Mouse (Mus musculus) MEL (cell line): ENCODE measurements around the gene Atp6v0a1.

Source experiments
- CHD1 ChIP-seq: IDR thresholded peaks from 2 replicates; pipeline ENCODE4 v1.6.1; 2012; ENCODE audit warnings: low read depth, mild to moderate bottlenecking, inconsistent platforms, low read length, improper control_type of control experiment
- CTCF ChIP-seq, 3 experiments: IDR thresholded peaks in 2 of 3; conservative IDR thresholded peaks in 1 of 3; 2 replicates each; pipeline ENCODE4 v1.5.1; 2011 to 2012; ENCODE audit warnings: low read length in 3 of 3, low read depth in 2 of 3, mild to moderate bottlenecking in 2 of 3, improper control_type of control experiment in 1 of 3, inconsistent platforms in 1 of 3, mixed read lengths in 1 of 3, moderate library complexity in 1 of 3; ENCODE audit not compliant: control insufficient read depth in 1 of 3, insufficient read depth in 1 of 3, poor library complexity in 1 of 3, severe bottlenecking in 1 of 3
- ELF1 ChIP-seq: IDR thresholded peaks from 2 replicates; pipeline ENCODE4 v1.6.1; 2014; ENCODE audit warnings: low read depth, mild to moderate bottlenecking, inconsistent platforms, low read length, improper control_type of control experiment, moderate library complexity
- EP300 ChIP-seq, 2 experiments: IDR thresholded peaks; 2 replicates each; pipeline ENCODE4 v1.6.1; 2011; ENCODE audit warnings: improper control_type of control experiment in 2 of 2, low read length in 2 of 2, low read depth in 1 of 2, mild to moderate bottlenecking in 1 of 2
- KAT2A ChIP-seq: conservative IDR thresholded peaks from 2 replicates; pipeline ENCODE4 v1.6.1; 2012; ENCODE audit warnings: low read depth, low read length, improper control_type of control experiment, inconsistent platforms
- MYC ChIP-seq: IDR thresholded peaks from 2 replicates; pipeline ENCODE4 v1.6.1; 2011; ENCODE audit warnings: low read depth, mild to moderate bottlenecking, low read length, improper control_type of control experiment, moderate library complexity
- NRF1 ChIP-seq: IDR thresholded peaks from 2 replicates; pipeline ENCODE4 v1.6.1; 2014; ENCODE audit warnings: low read depth, mild to moderate bottlenecking, inconsistent platforms, low read length, improper control_type of control experiment, moderate library complexity; ENCODE audit not compliant: poor library complexity, insufficient read depth, severe bottlenecking
- POLR2A ChIP-seq, 2 experiments: IDR thresholded peaks; 2 replicates each; pipeline ENCODE4 v1.6.1; 2011 to 2012; ENCODE audit warnings: low read length in 2 of 2, mild to moderate bottlenecking in 2 of 2, control low read depth in 1 of 2, improper control_type of control experiment in 1 of 2, low read depth in 1 of 2, moderate library complexity in 1 of 2; ENCODE audit not compliant: control insufficient read depth in 1 of 2, insufficient read depth in 1 of 2, poor library complexity in 1 of 2
- POLR2AphosphoS2 ChIP-seq: IDR thresholded peaks from 2 replicates; pipeline ENCODE4 v1.6.1; 2011; ENCODE audit warnings: low read length, improper control_type of control experiment
- RAD21 ChIP-seq: IDR thresholded peaks from 2 replicates; pipeline ENCODE4 v1.6.1; 2011; ENCODE audit warnings: mild to moderate bottlenecking, low read depth, low read length, improper control_type of control experiment
- ZC3H11A ChIP-seq: IDR thresholded peaks from 2 replicates; pipeline ENCODE4 v1.6.1; 2012; ENCODE audit warnings: low read depth, mild to moderate bottlenecking, inconsistent platforms, low read length, improper control_type of control experiment

- no peak for TF ChIP-seq CTCF (IDR thresholded peaks at IDR 0.05 in 2 of 3, conservative IDR thresholded peaks at IDR 0.05 in 1 of 3; ENCODE audit: control insufficient read depth in 1 of 3, insufficient read depth in 1 of 3, low read depth in 2 of 3, low read length in 3 of 3, poor library complexity in 1 of 3, severe bottlenecking in 1 of 3)
- TF ChIP-seq EP300 (IDR thresholded peaks at IDR 0.05; ENCODE audit: low read depth in 1 of 2, low read length in 2 of 2), result no peak
- TF ChIP-seq ZC3H11A, result no peak
- no peak for TF ChIP-seq ELF1
- no peak for TF ChIP-seq KAT2A
- TF ChIP-seq RAD21, result no peak
- no peak for TF ChIP-seq CHD1
- TF ChIP-seq NRF1, result no peak
- TF ChIP-seq POLR2AphosphoS2, result no peak
- TF ChIP-seq MYC, result no peak
- no peak for TF ChIP-seq POLR2A (IDR thresholded peaks at IDR 0.05; ENCODE audit: control insufficient read depth in 1 of 2, insufficient read depth in 1 of 2, low read depth in 1 of 2, low read length in 2 of 2, poor library complexity in 1 of 2)
Observed at GRCm38 (mm10) chr11:101098231-101098630, 89.0 kb downstream of the Atp6v0a1 start.
